Mouse (Mus musculus) stomach, postnatal 0 days (tissue): ENCODE data around the gene Fry. TPM values are rescaled to one million over a fixed set of nuclear protein-coding genes. Genes with fewer than 3 reads are reported as not detected.

Experiments used
- ATAC-seq: fragments of 200-750 bp; cut with Nextera tagmentation; 2 replicates; pipeline ENCODE4 v1.8.0; 2017; ENCODE audit not compliant: low FRiP score, low TSS enrichment
- DNase-seq: peaks from one replicate; pipeline ENCODE4 v3.0.0-alpha.2; 2016; ENCODE audit warnings: low spot score
- H3K27ac ChIP-seq: fragments of 300-500 bp; sonication (generic); replicated peaks from 2 replicates; pipeline ENCODE4 v1.5.1; 2014; ENCODE audit warnings: mild to moderate bottlenecking, control low read depth
- H3K27me3 ChIP-seq: fragments of 300-500 bp; sonication (generic); 2 replicates; pipeline ENCODE4 v1.6.1; 2014; ENCODE audit warnings: low read length; ENCODE audit not compliant: control insufficient read depth, insufficient read depth
- H3K36me3 ChIP-seq: fragments of 300-500 bp; sonication (generic); 2 replicates; pipeline ENCODE4 v1.6.1; 2014; ENCODE audit warnings: low read length, mixed read lengths; ENCODE audit not compliant: control insufficient read depth, insufficient read depth
- H3K4me1 ChIP-seq: fragments of 300-500 bp; sonication (generic); replicated peaks from 2 replicates; pipeline ENCODE4 v1.6.1; 2014; ENCODE audit warnings: antibody characterized with exemption; ENCODE audit not compliant: control insufficient read depth, insufficient read depth
- H3K4me2 ChIP-seq: fragments of 300-500 bp; sonication (generic); replicated peaks from 2 replicates; pipeline ENCODE4 v1.6.1; 2014; ENCODE audit warnings: low read depth, mild to moderate bottlenecking, control low read depth, moderate library complexity
- H3K4me3 ChIP-seq: fragments of 300-500 bp; sonication (generic); 2 replicates; pipeline ENCODE4 v1.5.1; 2014; ENCODE audit warnings: low read depth, low read length, control low read depth
- H3K9ac ChIP-seq: fragments of 300-500 bp; sonication (generic); 2 replicates; pipeline ENCODE4 v1.6.1; 2014; ENCODE audit warnings: mild to moderate bottlenecking, low read length, control low read depth, mixed read lengths
- H3K9me3 ChIP-seq: fragments of 300-500 bp; sonication (generic); 2 replicates; pipeline ENCODE4 v1.6.1; 2016; ENCODE audit warnings: low read length; ENCODE audit not compliant: control insufficient read depth
- CTCF ChIP-seq: IDR thresholded peaks from 2 replicates; pipeline ENCODE4 v1.5.1; 2016; ENCODE audit warnings: antibody characterized with exemption, low read depth, mild to moderate bottlenecking, moderate library complexity
- EP300 ChIP-seq: optimal IDR thresholded peaks from 2 replicates; pipeline ENCODE3; 2016; ENCODE audit warnings: antibody characterized with exemption
- WGBS: fragments of 180-500 bp; shearing (Covaris S2); extraction: QIAGEN DNeasy Blood & Tissue Kit; methylation state at CpG from one replicate; pipeline ENCODE4 v1.1.7; 2014; 5-methylcytosine and 5-hydroxymethylcytosine counted together
- polyA plus RNA-seq: library from polyadenylated mRNA; unstranded; fragments of >200 nt; fragmentation: Nextera tagmentation; extraction: Ambion mirVana; gene quantifications from 2 replicates; pipeline ENCODE4 v1.2.1, GENCODE M21; 2015

The Fry gene
- polyA plus RNA-seq, 1 experiment from 2014 or later = 6.5 TPM

- Histone ChIP-seq H3K9me3 (no peaks in the 10 kb centered on the region), H3K9ac (no peak overlapping the region), H3K27me3 (no peaks in the 10 kb centered on the region), H3K36me3 (no peaks in the 10 kb centered on the region), H3K4me2 (peak overlapping the region; percentile 8), H3K4me1 (0 out of 2 replicates have a peak, but pooled peaks cover 8% of the 10 kb centered on the region), H3K27ac (no peak overlapping the region), H3K4me3 (no peak overlapping the region)
- ATAC-seq (0 out of 2 replicates have a peak, but pooled peaks have one; percentile 30), DNase-seq (no peak)
- 39% methylated on average over 5 of the region's 5 CpGs for WGBS
- TF ChIP-seq CTCF (no peak), EP300 (no peak)
These were observed 144.3 kb downstream of the Fry start for GRCm38 (mm10) chr5:150262717-150263103.

- no peaks in the 10 kb centered on the region for H3K27me3 ChIP-seq
- no peak overlapping the region for H3K27ac ChIP-seq
- TF ChIP-seq EP300 (no peak), CTCF (no peak)
- no peak overlapping the region for H3K9ac ChIP-seq
- H3K9me3 ChIP-seq = no peaks in the 10 kb centered on the region
- 0 out of 2 replicates have a peak, but pooled peaks cover 8% of the 10 kb centered on the region for H3K4me1 ChIP-seq
- WGBS = 64% methylated on average over 12 of the region's 12 CpGs
- H3K36me3 ChIP-seq = no peaks in the 10 kb centered on the region
- ATAC-seq (0 out of 2 replicates have a peak, but pooled peaks have one; percentile 8), DNase-seq (no peak)
- no peak overlapping the region for H3K4me3 ChIP-seq
- peak overlapping the region; percentile 8; the same call in 1 of the 2 replicates for H3K4me2 ChIP-seq
These were observed 144.7 kb downstream of the Fry start for GRCm38 (mm10) chr5:150263162-150263561.

- Histone ChIP-seq H3K36me3 (no peaks in the 10 kb centered on the region), H3K9me3 (no peaks in the 10 kb centered on the region), H3K27ac (no peak overlapping the region), H3K9ac (no peak overlapping the region), H3K4me1 (0 out of 2 replicates have a peak, but pooled peaks cover 8% of the 10 kb centered on the region), H3K4me3 (no peak overlapping the region), H3K27me3 (no peaks in the 10 kb centered on the region), H3K4me2 (no peak overlapping the region)
- WGBS = 75% methylated on average over 6 of the region's 6 CpGs
- ATAC-seq (no peak), DNase-seq (no peak)
- TF ChIP-seq CTCF (no peak), EP300 (no peak)
These were observed 145.2 kb downstream of the Fry start for GRCm38 (mm10) chr5:150263656-150264055.

GRCm38 (mm10) chr5:150265005-150265404 is 146.6 kb downstream of the Fry start:
- Histone ChIP-seq H3K27ac (no peak overlapping the region), H3K27me3 (no peaks in the 10 kb centered on the region), H3K4me3 (no peak overlapping the region), H3K36me3 (no peaks in the 10 kb centered on the region), H3K9me3 (no peaks in the 10 kb centered on the region), H3K4me2 (no peak overlapping the region), H3K9ac (no peak overlapping the region), H3K4me1 (0 out of 2 replicates have a peak, but pooled peaks cover 4% of the 10 kb centered on the region)
- no peak for ATAC-seq
- no peak for DNase-seq
- WGBS = 59% methylated on average over 1 of the region's 1 CpGs
- no peak for TF ChIP-seq CTCF
- no peak for TF ChIP-seq EP300

GRCm38 (mm10) chr5:150265953-150266352 is 147.5 kb downstream of the Fry start:
- Histone ChIP-seq H3K4me1 (0 out of 2 replicates have a peak, but pooled peaks cover 4% of the 10 kb centered on the region), H3K9me3 (no peaks in the 10 kb centered on the region), H3K27ac (no peak overlapping the region), H3K27me3 (no peaks in the 10 kb centered on the region), H3K36me3 (no peaks in the 10 kb centered on the region), H3K9ac (no peak overlapping the region), H3K4me3 (no peak overlapping the region), H3K4me2 (no peak overlapping the region)
- 57% methylated on average over 2 of the region's 2 CpGs for WGBS
- TF ChIP-seq CTCF = no peak
- TF ChIP-seq EP300 = no peak
- ATAC-seq = no peak
- DNase-seq = no peak

- no peak for ATAC-seq
These were observed 149.8 kb downstream of the Fry start for GRCm38 (mm10) chr5:150268261-150268660.

More at GRCm38 (mm10) chr5:150268261-150268660, 149.8 kb downstream of the Fry start:
- Histone ChIP-seq H3K27ac (no peak overlapping the region), H3K27me3 (no peaks in the 10 kb centered on the region), H3K36me3 (no peaks in the 10 kb centered on the region), H3K9me3 (no peaks in the 10 kb centered on the region), H3K9ac (no peak overlapping the region), H3K4me1 (0 out of 2 replicates have a peak, but pooled peaks cover 4% of the 10 kb centered on the region), H3K4me2 (no peak overlapping the region), H3K4me3 (no peak overlapping the region)
- 100% methylated on average over 3 of the region's 3 CpGs for WGBS
- DNase-seq = no peak
- peak; percentile 59 for TF ChIP-seq CTCF
- no peak for TF ChIP-seq EP300
